12 mouse cellular contexts compared by ENCODE assay signal in genomic region chr3:84664686-84665085, GRCm38 (mm10). TPM values are rescaled to one million over a fixed set of nuclear protein-coding genes. Genes with fewer than 3 reads are reported as not detected.
"Had no signal": no experiment of that assay in that cellular context is flagged by ENCODE, and none has a peak within 500 bp of the region (broad histone marks: within the 10 kb centered on the region; RNA-seq: fewer than 3 reads in every experiment).

No protein-coding gene starts in this region.

- ATAC-seq: liver, embryonic 12.5 days had no signal

- H3K27ac ChIP-seq: kidney, postnatal 0 days; liver, embryonic 12.5 days had no signal

- H3K36me3 ChIP-seq: limb, embryonic 15.5 days; liver, embryonic 12.5 days had no signal

- H3K4me3 ChIP-seq: limb, embryonic 15.5 days; liver, embryonic 12.5 days; megakaryocyte, embryonic 14.5 days had no signal

- H3K9me3 ChIP-seq: limb, embryonic 15.5 days; liver, embryonic 12.5 days had no signal

- DNase-seq: kidney, adult 11 months; kidney, adult 9 months; kidney, postnatal 36 days; layer of hippocampus, adult 9-11 months; layer of hippocampus, postnatal 36 days; thymus, adult 18-20 months; thymus, postnatal 14 days had no signal

- H3K9ac ChIP-seq: limb, embryonic 15.5 days; liver, embryonic 12.5 days had no signal

RNA-seq across cellular contexts. Expression of gene Tmem154, which starts 1.3 kb away (rescaled TPM):
- total RNA-seq: midbrain, postnatal 0 days had no signal
